Mouse (Mus musculus) embryonic facial prominence, embryonic 11.5 days (tissue): Measurements from ENCODE around the gene Trmt10c. TPM values are rescaled to one million over a fixed set of nuclear protein-coding genes. Genes with fewer than 3 reads are reported as not detected.
"Not testable (repeated sequence)": the region's sequence is repeated elsewhere in the genome, so short reads cannot be mapped to it uniquely, and the experiment has no call there.

Source experiments
- ATAC-seq: fragments of 200-750 bp; cut with Nextera tagmentation; replicated peaks from 2 replicates; pipeline ENCODE4 v1.8.0; 2017; ENCODE audit warnings: low read depth; ENCODE audit not compliant: insufficient number of reproducible peaks, low FRiP score, low TSS enrichment
- DNase-seq: peaks from one replicate; pipeline ENCODE4 v3.0.0-alpha.2; 2015; ENCODE audit warnings: low spot score
- H3K27ac ChIP-seq: fragments of 300-500 bp; sonication (generic); replicated peaks from 2 replicates; pipeline ENCODE4 v1.5.1; 2014; ENCODE audit warnings: mild to moderate bottlenecking, low read depth, low read length, control low read depth
- H3K27me3 ChIP-seq: fragments of 300-500 bp; sonication (generic); 2 replicates; pipeline ENCODE4 v1.6.1; 2014; ENCODE audit warnings: mild to moderate bottlenecking, low read length, moderate library complexity, mixed read lengths; ENCODE audit not compliant: control insufficient read depth, insufficient read depth
- H3K36me3 ChIP-seq: fragments of 300-500 bp; sonication (generic); replicated peaks from 2 replicates; pipeline ENCODE4 v1.6.1; 2014; ENCODE audit warnings: low read depth, mild to moderate bottlenecking, low read length, moderate library complexity, mixed read lengths; ENCODE audit not compliant: control insufficient read depth, insufficient read depth
- H3K4me1 ChIP-seq: fragments of 300-500 bp; sonication (generic); 2 replicates; pipeline ENCODE4 v1.6.1; 2014; ENCODE audit warnings: low read length, mixed read lengths; ENCODE audit not compliant: control insufficient read depth, insufficient read depth
- H3K4me2 ChIP-seq: fragments of 300-500 bp; sonication (generic); 2 replicates; pipeline ENCODE4 v1.6.1; 2014; ENCODE audit warnings: low read depth, mild to moderate bottlenecking, control low read depth, low read length, moderate library complexity
- H3K4me3 ChIP-seq: fragments of 300-500 bp; sonication (generic); 2 replicates; pipeline ENCODE4 v1.5.1; 2014; ENCODE audit warnings: low read depth, low read length, control low read depth
- H3K9ac ChIP-seq: fragments of 300-500 bp; sonication (generic); replicated peaks from 2 replicates; pipeline ENCODE4 v1.6.1; 2014; ENCODE audit warnings: mild to moderate bottlenecking, control low read depth, low read length
- H3K9me3 ChIP-seq: fragments of 300-500 bp; sonication (generic); replicated peaks from 2 replicates; pipeline ENCODE4 v1.6.1; 2016; ENCODE audit warnings: mild to moderate bottlenecking, low read length, inconsistent platforms, mixed read lengths; ENCODE audit not compliant: control insufficient read depth
- WGBS: fragments of 180-500 bp; shearing (Covaris S2); extraction: QIAGEN DNeasy Blood & Tissue Kit; methylation state at CpG from one replicate; pipeline ENCODE4 v1.1.7; 2014; 5-methylcytosine and 5-hydroxymethylcytosine counted together
- polyA plus RNA-seq: library from polyadenylated mRNA; unstranded; fragments of >200 nt; fragmentation: Nextera tagmentation; extraction: Ambion mirVana; gene quantifications from 2 replicates; pipeline ENCODE4 v1.2.1, GENCODE M21; 2014

Trmt10c gene
- polyA plus RNA-seq, 1 experiment from 2014 or later = 39.9 TPM

GRCm38 (mm10) chr16:56061995-56062594 lies 24.5 kb upstream of the Trmt10c start:
- WGBS = 75% methylated on average over 7 of the region's 7 CpGs
- Histone ChIP-seq H3K4me2 (no peak overlapping the region), H3K27me3 (no peaks in the 10 kb centered on the region)

DNA sequence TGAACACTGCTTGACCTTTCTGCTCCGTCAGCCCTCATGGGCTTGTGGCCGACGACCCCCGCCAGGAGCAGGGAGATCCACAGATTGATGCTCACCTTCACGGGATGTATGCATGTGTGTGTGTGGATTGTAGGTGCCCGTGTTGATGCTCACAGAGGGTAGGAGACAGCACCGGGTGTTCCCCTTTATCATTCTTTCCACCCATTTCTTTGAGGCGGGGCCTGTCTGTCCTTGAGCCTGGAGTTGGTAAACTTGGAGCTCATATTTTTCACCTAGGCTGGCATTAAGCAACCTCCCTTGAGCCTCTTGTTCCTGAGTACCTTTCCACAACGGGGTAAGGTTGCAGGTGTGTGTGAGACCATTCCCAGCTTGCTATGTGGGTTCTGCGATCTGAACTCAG lies 20.5 kb upstream of the Trmt10c start:
- H3K4me1 ChIP-seq = no peaks in the 10 kb centered on the region
- H3K9ac ChIP-seq = no peak overlapping the region
- DNase-seq = no peak
- no peak for ATAC-seq
- no peak overlapping the region for H3K27ac ChIP-seq
- H3K4me2 ChIP-seq = no peak overlapping the region
- H3K27me3 ChIP-seq = no peaks in the 10 kb centered on the region
- no peak overlapping the region for H3K4me3 ChIP-seq
- H3K9me3 ChIP-seq = no peaks in the 10 kb centered on the region
- H3K36me3 ChIP-seq = no peaks in the 10 kb centered on the region
- WGBS = 78% methylated on average over 10 of the region's 10 CpGs

More at GRCm38 (mm10) chr16:56061995-56062594, 24.5 kb upstream of the Trmt10c start:
- Histone ChIP-seq H3K4me1 (no peaks in the 10 kb centered on the region), H3K36me3 (no peaks in the 10 kb centered on the region), H3K4me3 (no peak overlapping the region), H3K27ac (no peak overlapping the region), H3K9ac (no peak overlapping the region), H3K9me3 (no peaks in the 10 kb centered on the region)
- ATAC-seq = no peak
- no peak for DNase-seq

GRCm38 (mm10) chr16:56056944-56057590 lies 19.4 kb upstream of the Trmt10c start:
- Histone ChIP-seq H3K9ac (no peak overlapping the region), H3K27ac (no peak overlapping the region), H3K4me1 (no peaks in the 10 kb centered on the region), H3K27me3 (no peaks in the 10 kb centered on the region), H3K36me3 (no peaks in the 10 kb centered on the region), H3K4me2 (no peak overlapping the region), H3K4me3 (no peak overlapping the region), H3K9me3 (no peaks in the 10 kb centered on the region)
- peak; percentile 18 for DNase-seq
- WGBS = 52% methylated on average over 7 of the region's 7 CpGs
- ATAC-seq = peak; percentile 81

GRCm38 (mm10) chr16:56055911-56056310 lies 18.3 kb upstream of the Trmt10c start:
- no peaks in the 10 kb centered on the region for H3K27me3 ChIP-seq
- no peaks in the 10 kb centered on the region for H3K36me3 ChIP-seq
- H3K9ac ChIP-seq = no peak overlapping the region
- no peaks in the 10 kb centered on the region for H3K4me1 ChIP-seq
- no peak overlapping the region for H3K27ac ChIP-seq
- 76% methylated on average over 3 of the region's 3 CpGs for whole genome bisulfite sequencing
- no peak overlapping the region for H3K4me2 ChIP-seq
- DNase-seq (no peak), ATAC-seq (no peak)
- H3K4me3 ChIP-seq = no peak overlapping the region
- no peaks in the 10 kb centered on the region for H3K9me3 ChIP-seq

DNA sequence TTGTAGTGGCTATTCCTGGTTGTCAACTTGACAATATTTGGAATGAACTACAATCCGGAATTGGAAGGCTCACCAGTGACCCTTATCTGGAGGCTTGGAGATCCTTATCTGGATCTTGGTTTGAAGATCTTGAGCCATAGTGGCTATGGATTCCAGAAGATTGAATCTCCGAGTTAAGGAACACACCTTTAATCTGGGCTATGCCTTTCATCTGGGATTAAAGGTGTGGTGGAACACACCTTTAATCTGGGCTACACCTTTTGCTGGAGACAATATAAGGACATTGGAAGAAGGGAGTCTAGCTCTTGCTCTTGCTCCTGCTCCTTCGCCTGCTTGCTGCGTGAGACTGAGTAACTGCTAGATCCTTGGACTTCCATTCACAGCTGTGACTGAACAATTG lies 10.4 kb upstream of the Trmt10c start, which contains the start of gene Senp7:
Gene Senp7 (plus strand): TSS at position 301 of the 400 bp plus-strand sequence.
- not testable (repeated sequence) for DNase-seq, H3K4me1 ChIP-seq, H3K9me3 ChIP-seq, H3K4me2 ChIP-seq, H3K27me3 ChIP-seq, ATAC-seq, H3K4me3 ChIP-seq, H3K9ac ChIP-seq, H3K36me3 ChIP-seq, H3K27ac ChIP-seq
- no CpG with 5 or more reads among the region's 4 CpGs for WGBS

DNA sequence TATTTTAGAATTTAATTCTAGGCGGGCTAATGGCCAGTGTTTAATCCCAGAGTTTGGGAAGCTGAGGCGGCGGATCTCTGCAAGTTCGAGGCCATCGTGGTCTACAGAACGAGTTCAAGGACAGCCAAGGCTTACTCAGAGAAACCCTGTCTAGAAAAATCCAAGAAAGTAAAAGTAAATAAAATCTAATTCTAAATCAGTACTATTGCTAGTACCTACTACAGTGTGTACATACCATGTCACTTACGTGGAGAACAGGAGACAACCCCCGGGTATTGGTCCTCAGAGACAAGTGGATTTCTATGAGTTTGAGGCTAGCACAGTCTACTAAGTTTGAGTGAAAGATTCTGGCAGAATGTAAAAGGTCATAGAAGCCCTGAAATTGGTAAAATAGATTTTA lies 471 bp upstream of the Trmt10c start:
- no peak for DNase-seq
- no peaks in the 10 kb centered on the region for H3K27me3 ChIP-seq
- no peaks in the 10 kb centered on the region; the same call in 1 of the 2 replicates for H3K36me3 ChIP-seq
- peak; percentile 60 for ATAC-seq
- H3K4me1 ChIP-seq = no peaks in the 10 kb centered on the region
- peak overlapping the region; percentile 87 for H3K4me3 ChIP-seq
- no peaks in the 10 kb centered on the region for H3K9me3 ChIP-seq
- WGBS = 33% methylated on average over 8 of the region's 8 CpGs
- peak overlapping the region; percentile 96 for H3K9ac ChIP-seq
- H3K27ac ChIP-seq = peak overlapping the region; percentile 79
- H3K4me2 ChIP-seq = peak overlapping the region; percentile 67

DNA sequence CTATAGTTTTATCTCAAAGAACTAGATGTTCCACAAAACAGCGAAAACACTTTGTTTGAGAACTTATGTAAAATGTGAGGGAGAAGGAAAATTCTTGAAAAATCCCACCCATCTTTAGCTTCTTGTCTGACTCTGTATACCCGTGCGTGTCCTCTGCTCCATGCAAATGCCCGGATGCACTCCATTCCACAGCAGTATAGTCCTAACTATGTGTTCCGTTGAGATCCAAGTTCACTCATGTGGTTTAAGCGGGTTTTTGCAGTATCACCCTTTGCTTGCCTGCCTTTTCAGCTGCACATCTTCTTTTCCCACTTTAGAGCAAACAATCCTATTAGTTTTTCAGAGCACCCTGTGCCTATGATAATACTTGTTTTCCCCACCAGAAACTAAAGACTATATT lies 1.1 kb downstream of the Trmt10c start:
- no peak overlapping the region for H3K27ac ChIP-seq
- H3K36me3 ChIP-seq = no peaks in the 10 kb centered on the region; the same call in 1 of the 2 replicates
- peak overlapping the region; percentile 46 for H3K9ac ChIP-seq
- DNase-seq (no peak), ATAC-seq (no peak)
- no peaks in the 10 kb centered on the region for H3K9me3 ChIP-seq
- H3K4me2 ChIP-seq = peak overlapping the region; percentile 67
- H3K4me3 ChIP-seq = peak overlapping the region; percentile 87
- no peaks in the 10 kb centered on the region for H3K4me1 ChIP-seq
- no peaks in the 10 kb centered on the region for H3K27me3 ChIP-seq
- WGBS = 64% methylated on average over 6 of the region's 6 CpGs

DNA sequence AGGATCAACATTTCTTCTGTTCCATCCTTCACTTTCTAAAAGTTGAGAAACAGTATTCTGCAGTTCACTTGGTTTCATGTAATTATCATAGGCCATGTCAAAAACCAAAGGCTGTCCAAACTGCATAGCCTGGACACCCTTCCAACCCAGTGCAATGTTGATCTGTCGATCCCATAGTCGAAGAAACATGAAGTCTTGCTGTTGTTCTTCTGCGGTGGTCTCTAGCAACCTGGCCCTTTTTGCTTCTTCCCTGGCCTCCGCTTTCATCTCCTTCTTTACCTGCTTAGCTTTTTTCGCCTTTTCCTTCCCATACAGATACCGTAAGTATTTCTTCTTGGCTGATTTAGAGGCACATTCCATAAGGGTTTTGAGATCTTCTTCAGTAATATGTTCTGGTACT lies 3.1 kb downstream of the Trmt10c start:
- no peak for DNase-seq
- Histone ChIP-seq H3K27me3 (no peaks in the 10 kb centered on the region), H3K27ac (no peak overlapping the region), H3K4me3 (no peak overlapping the region), H3K36me3 (no peaks in the 10 kb centered on the region; the same call in 1 of the 2 replicates), H3K9me3 (no peaks in the 10 kb centered on the region), H3K4me1 (no peaks in the 10 kb centered on the region), H3K4me2 (no peak overlapping the region), H3K9ac (no peak overlapping the region)
- 93% methylated on average over 6 of the region's 6 CpGs for WGBS
- no peak for ATAC-seq
